Mouse (Mus musculus) heart, embryonic 11.5 days (tissue): ENCODE results near the gene Selenow. TPM values are rescaled to one million over a fixed set of nuclear protein-coding genes. Genes with fewer than 3 reads are reported as not detected.

Source experiments
- ATAC-seq: fragments of 200-750 bp; cut with Nextera tagmentation; replicated peaks from 2 replicates; pipeline ENCODE4 v1.8.0; 2017; ENCODE audit warnings: moderate library complexity; ENCODE audit not compliant: insufficient number of reproducible peaks, low FRiP score, low TSS enrichment
- H3K27ac ChIP-seq: fragments of 300-500 bp; sonication (generic); 2 replicates; pipeline ENCODE4 v1.5.1; 2014; ENCODE audit warnings: mild to moderate bottlenecking, low read depth, low read length
- H3K27me3 ChIP-seq: fragments of 300-500 bp; sonication (generic); 2 replicates; pipeline ENCODE4 v1.6.1; 2014; ENCODE audit warnings: mild to moderate bottlenecking, low read length, mixed read lengths; ENCODE audit not compliant: control insufficient read depth, insufficient read depth
- H3K36me3 ChIP-seq: fragments of 300-500 bp; sonication (generic); 2 replicates; pipeline ENCODE4 v1.6.1; 2014; ENCODE audit warnings: mild to moderate bottlenecking, low read length, moderate library complexity, mixed read lengths; ENCODE audit not compliant: control insufficient read depth, insufficient read depth
- H3K4me1 ChIP-seq: fragments of 300-500 bp; sonication (generic); 2 replicates; pipeline ENCODE4 v1.6.1; 2014; ENCODE audit warnings: low read length; ENCODE audit not compliant: control insufficient read depth, insufficient read depth
- H3K4me2 ChIP-seq: fragments of 300-500 bp; sonication (generic); 2 replicates; pipeline ENCODE4 v1.6.1; 2014; ENCODE audit warnings: mild to moderate bottlenecking, moderate library complexity
- H3K4me3 ChIP-seq: fragments of 300-500 bp; sonication (generic); 2 replicates; pipeline ENCODE4 v1.5.1; 2014; ENCODE audit warnings: low read depth, low read length
- H3K9ac ChIP-seq: fragments of 300-500 bp; sonication (generic); 2 replicates; pipeline ENCODE4 v1.6.1; 2014; ENCODE audit warnings: mild to moderate bottlenecking, low read depth, low read length, moderate library complexity
- H3K9me3 ChIP-seq: fragments of 300-500 bp; sonication (generic); replicated peaks from 2 replicates; pipeline ENCODE4 v1.6.1; 2016; ENCODE audit warnings: low read length; ENCODE audit not compliant: control insufficient read depth
- WGBS: fragments of 180-500 bp; shearing (Covaris S2); extraction: QIAGEN DNeasy Blood & Tissue Kit; methylation state at CpG from one replicate; pipeline ENCODE4 v1.1.7; 2014; ENCODE audit not compliant: insufficient replicate concordance; 5-methylcytosine and 5-hydroxymethylcytosine counted together
- polyA plus RNA-seq: library from polyadenylated mRNA; unstranded; fragments of >200 nt; fragmentation: Nextera tagmentation; extraction: Ambion mirVana; gene quantifications from 2 replicates; pipeline ENCODE4 v1.2.1, GENCODE M21; 2014

Selenow gene
- polyA plus RNA-seq, 1 experiment from 2014 or later, result 726 TPM

DNA sequence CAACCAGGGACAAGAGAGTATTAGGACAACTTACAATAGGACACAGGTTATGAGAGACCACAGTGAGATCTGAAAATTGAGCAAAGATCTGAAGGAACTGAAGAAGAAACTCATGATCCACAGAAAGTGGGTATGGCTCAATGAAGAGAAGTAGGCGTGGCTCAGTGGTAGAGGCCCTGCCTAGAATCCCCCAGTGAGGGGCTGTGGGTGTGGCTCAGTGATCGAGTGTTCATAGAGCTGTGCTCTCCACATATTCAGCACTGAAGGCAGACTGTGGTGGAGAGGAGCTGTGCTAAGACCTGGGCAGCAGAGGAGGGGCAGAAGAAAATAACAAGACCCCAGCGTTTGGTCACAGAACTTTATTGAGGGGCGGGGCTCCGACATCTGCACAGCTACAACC lies 15.3 kb upstream of the Selenow start:
- peaks cover 58% of the 10 kb centered on the region for H3K36me3 ChIP-seq
- WGBS, result 82% methylated on average over 5 of the region's 5 CpGs

DNA sequence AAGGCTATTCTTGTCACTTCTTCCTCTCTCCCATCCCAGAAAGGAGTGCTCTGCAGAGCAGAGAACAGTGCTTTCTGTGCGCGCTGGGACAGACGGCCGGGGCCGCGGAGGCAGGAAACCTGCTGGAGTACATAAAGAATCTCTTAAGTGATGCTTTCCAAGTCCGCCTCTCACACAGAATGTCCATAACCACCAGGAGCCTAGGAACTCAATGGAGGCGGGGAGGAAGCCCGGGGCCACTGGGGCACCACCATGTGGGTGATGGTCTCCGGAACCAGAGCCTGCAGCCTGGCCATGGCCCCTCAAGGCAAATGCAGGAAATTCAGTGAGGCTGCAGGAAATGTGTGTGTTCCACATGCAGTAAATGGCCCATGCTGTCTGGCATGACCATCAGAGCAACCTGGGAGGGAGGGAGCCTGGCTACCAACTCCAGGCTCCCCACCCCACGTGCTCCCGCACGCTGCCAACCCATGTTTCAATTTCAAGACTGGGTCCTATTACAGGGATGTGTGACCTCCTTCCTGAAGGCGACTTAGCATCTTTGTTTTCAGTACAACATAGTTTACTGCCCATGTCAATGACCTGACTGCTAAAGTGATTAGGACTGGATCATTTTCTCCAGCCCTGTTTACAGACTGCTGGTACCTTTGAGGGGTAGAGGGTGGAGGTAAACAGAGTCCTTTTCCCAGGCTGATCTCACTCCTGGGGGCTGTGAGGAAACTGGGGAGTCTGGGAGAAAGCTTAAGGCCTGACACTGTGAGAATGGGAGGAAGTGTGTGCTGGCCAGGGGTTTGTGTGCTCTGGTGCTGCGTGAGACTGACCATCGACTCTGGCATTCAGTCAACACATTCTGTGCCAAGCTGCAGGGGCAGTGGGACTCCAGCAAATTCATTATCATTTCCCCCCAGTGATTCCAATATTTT lies 11.5 kb upstream of the Selenow start:
- no peak for ATAC-seq
- Histone ChIP-seq H3K9me3 (no peaks in the 10 kb centered on the region), H3K4me1 (no peaks in the 10 kb centered on the region; the same call in 1 of the 2 replicates), H3K27ac (no peak overlapping the region), H3K27me3 (no peaks in the 10 kb centered on the region), H3K4me3 (no peak overlapping the region), H3K9ac (no peak overlapping the region), H3K36me3 (peaks cover 23% of the 10 kb centered on the region), H3K4me2 (no peak overlapping the region)
- 46% methylated on average over 16 of the region's 16 CpGs for WGBS

More for the DNA sequence above, 15.3 kb upstream of the Selenow start:
- Histone ChIP-seq H3K4me2 (no peak overlapping the region), H3K27ac (no peak overlapping the region), H3K4me3 (no peak overlapping the region), H3K27me3 (no peaks in the 10 kb centered on the region), H3K9ac (no peak overlapping the region), H3K9me3 (no peaks in the 10 kb centered on the region), H3K4me1 (no peaks in the 10 kb centered on the region)
- ATAC-seq, result no peak

DNA sequence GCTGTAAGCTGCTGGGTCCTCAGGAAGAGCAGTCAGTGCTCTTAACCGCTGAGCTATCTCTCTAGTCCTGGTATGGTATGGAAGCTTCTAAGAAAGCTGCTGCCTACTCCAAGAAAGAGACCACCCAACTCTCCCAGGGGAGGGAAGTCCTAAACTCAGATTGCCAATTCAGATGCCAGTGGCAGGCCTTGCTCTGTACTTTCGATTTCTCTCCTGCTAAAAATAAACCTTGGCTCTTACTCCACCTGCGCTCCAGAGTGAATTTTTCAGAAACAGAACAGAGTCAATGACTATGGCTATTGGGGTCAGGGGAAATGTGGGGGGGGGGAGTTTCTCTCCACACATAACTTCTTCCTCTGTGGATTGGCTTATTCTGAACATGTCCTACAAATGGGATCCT lies 9.4 kb upstream of the Selenow start:
- Histone ChIP-seq H3K4me3 (no peak overlapping the region), H3K9ac (no peak overlapping the region), H3K27me3 (no peaks in the 10 kb centered on the region), H3K27ac (no peak overlapping the region), H3K4me1 (no peaks in the 10 kb centered on the region; the same call in 1 of the 2 replicates), H3K4me2 (no peak overlapping the region), H3K9me3 (no peaks in the 10 kb centered on the region), H3K36me3 (peaks cover 2% of the 10 kb centered on the region; the same call in 1 of the 2 replicates)
- no peak for ATAC-seq
- WGBS, result 47% methylated on average over 3 of the region's 3 CpGs

GRCm38 (mm10) chr7:15930543-15930942 lies 8.3 kb upstream of the Selenow start:
- Histone ChIP-seq H3K36me3 (peaks cover 2% of the 10 kb centered on the region; the same call in 1 of the 2 replicates), H3K4me1 (no peaks in the 10 kb centered on the region; the same call in 1 of the 2 replicates), H3K27me3 (no peaks in the 10 kb centered on the region), H3K9ac (no peak overlapping the region), H3K4me2 (no peak overlapping the region), H3K27ac (no peak overlapping the region), H3K4me3 (no peak overlapping the region), H3K9me3 (no peaks in the 10 kb centered on the region)
- whole genome bisulfite sequencing, result 56% methylated on average over 2 of the region's 2 CpGs
- ATAC-seq, result no peak

- 29% methylated on average over 4 of the region's 4 CpGs for WGBS
- no peaks in the 10 kb centered on the region for H3K9me3 ChIP-seq
- H3K4me3 ChIP-seq, result no peak overlapping the region
- H3K9ac ChIP-seq, result no peak overlapping the region
- ATAC-seq, result peak; percentile 47; the same call in 1 of the 2 replicates
- no peak overlapping the region for H3K4me2 ChIP-seq
- H3K4me1 ChIP-seq, result no peaks in the 10 kb centered on the region; the same call in 1 of the 2 replicates
- H3K27ac ChIP-seq, result no peak overlapping the region
- no peaks in the 10 kb centered on the region for H3K27me3 ChIP-seq
- no peaks in the 10 kb centered on the region; the same call in 1 of the 2 replicates for H3K36me3 ChIP-seq
Observed at GRCm38 (mm10) chr7:15929910-15930309, 7.7 kb upstream of the Selenow start.

DNA sequence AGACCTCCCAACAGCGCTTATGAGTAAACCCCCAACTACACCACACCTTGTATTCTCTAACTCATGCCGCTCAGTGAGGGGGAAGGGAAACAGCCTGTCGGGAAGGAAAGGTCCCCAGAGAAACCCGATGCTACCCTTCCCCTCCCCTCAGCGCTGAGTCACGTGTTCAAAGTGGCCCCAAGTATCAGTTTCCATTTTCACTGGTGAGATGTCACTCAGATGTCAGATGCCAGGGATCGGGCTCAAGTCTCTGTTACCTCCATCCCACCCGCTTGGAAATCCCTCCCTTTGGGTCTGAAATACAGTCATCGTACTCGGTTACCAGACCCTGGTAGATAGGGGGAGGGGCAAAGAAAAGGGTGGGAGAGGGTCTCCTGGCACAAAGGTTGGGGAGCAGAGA lies 406 bp downstream of the Selenow start:
- peak overlapping the region; percentile 89 for H3K9ac ChIP-seq
- WGBS, result 2% methylated on average over 10 of the region's 10 CpGs
- peak overlapping the region; percentile 87 for H3K4me2 ChIP-seq
- H3K27ac ChIP-seq, result peak overlapping the region; percentile 81
- no peaks in the 10 kb centered on the region for H3K27me3 ChIP-seq
- H3K4me1 ChIP-seq, result peaks cover 14% of the 10 kb centered on the region
- peaks cover 23% of the 10 kb centered on the region for H3K36me3 ChIP-seq
- ATAC-seq, result peak; percentile 62
- no peaks in the 10 kb centered on the region for H3K9me3 ChIP-seq
- peak overlapping the region; percentile 81 for H3K4me3 ChIP-seq

DNA sequence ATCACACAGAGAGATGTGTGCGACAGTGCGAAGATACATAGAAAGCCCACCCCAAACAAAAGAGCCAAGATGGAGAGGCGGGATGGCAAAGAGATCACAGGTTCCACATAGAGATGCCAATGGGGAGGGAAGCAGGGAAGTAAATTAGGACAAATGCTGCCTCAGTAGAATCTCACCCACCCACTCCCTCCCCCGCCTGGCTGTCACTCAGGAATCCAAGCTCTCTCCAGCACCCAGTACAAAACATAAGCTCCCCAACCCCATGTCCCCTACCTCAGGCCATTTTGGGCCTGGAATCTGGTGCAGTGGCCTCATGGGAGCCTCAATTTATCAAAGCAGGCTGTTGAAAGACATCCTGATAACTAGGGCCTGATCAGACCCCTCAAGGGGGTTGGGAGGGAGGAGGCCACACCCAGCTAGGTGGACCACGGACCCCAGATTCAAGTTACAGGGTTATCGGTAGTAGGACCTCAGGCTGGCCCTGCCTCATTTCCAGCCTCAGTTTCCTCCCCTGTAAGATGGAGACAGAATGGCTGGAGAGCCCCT lies 1.5 kb downstream of the Selenow start:
- H3K4me3 ChIP-seq, result peak overlapping the region; percentile 81
- no peaks in the 10 kb centered on the region for H3K9me3 ChIP-seq
- peaks cover 14% of the 10 kb centered on the region for H3K4me1 ChIP-seq
- peaks cover 23% of the 10 kb centered on the region for H3K36me3 ChIP-seq
- 66% methylated on average over 6 of the region's 6 CpGs for WGBS
- no peak for ATAC-seq
- no peak overlapping the region for H3K27ac ChIP-seq
- peak overlapping the region; percentile 89; the same call in 1 of the 2 replicates for H3K9ac ChIP-seq
- H3K4me2 ChIP-seq, result peak overlapping the region; percentile 87
- H3K27me3 ChIP-seq, result no peaks in the 10 kb centered on the region

DNA sequence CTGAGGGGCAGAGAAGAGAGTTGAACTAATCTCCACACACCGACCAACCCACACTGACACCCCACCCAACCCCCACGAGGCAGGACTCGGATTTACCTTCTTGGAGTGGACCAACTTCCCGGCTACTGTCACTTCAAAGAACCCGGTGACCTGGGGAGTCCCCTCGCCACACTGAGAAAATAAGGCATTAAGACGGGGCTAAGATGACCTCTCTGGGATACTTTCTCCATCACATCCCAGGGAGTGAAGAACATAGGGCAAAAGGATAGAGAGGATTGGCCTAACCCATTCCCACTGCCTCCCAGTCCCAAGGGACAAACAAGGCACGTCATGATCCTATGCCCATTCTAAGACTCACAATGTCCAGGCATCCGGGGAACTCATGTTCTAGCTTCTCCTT lies 2.3 kb downstream of the Selenow start:
- Histone ChIP-seq H3K9ac (no peak overlapping the region), H3K9me3 (no peaks in the 10 kb centered on the region), H3K4me1 (peaks cover 14% of the 10 kb centered on the region), H3K4me2 (peak overlapping the region; percentile 87), H3K36me3 (peaks cover 23% of the 10 kb centered on the region), H3K27me3 (no peaks in the 10 kb centered on the region), H3K27ac (no peak overlapping the region), H3K4me3 (peak overlapping the region; percentile 81; the same call in 1 of the 2 replicates)
- 87% methylated on average over 9 of the region's 9 CpGs for WGBS
- ATAC-seq, result no peak
